In the genomic region with DNA sequence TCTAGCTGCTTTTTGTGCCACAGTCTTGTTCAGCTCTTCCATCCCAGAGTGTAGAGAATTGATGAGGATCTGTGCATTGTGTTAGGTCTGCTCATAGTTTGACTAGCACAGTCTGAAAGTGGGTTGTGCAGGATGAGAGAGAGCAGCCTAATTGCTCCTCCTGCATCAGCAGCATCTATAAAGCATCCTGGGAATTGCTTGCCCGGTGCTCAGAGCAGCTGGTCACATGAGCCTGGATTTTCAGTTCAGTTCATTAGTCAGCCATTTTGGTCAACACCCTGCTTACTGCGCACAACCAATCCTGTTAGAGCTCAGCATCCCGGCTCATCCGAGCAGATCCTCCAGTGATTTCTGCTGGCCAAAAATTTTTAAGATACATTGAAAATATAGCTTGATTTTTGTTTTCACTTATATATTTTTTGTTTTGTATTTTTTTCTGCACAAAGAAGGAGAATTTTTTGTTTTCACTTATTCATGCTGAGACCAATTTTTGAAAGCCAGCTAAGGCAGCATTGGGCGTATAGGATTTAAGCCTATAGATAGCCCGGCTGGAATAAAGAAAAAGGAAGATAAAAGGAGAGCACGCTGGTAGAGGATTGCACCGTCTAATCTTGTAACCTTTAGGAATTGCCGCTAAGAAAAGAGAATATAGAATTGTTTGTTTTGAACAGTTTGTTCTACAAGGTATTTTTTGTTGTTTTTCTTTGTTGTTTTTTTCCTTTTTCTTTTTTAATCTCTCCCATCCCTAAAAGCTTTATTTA, we compare ENCODE assay signal across 9 mouse cellular contexts. TPM values are rescaled to one million over a fixed set of nuclear protein-coding genes. Genes with fewer than 3 reads are reported as not detected.
DNase-seq lines count a peak whose midpoint lies in the region; TF ChIP-seq lines count a peak whose summit lies in the region.
"Had no signal": no experiment of that assay in that cellular context is flagged by ENCODE, and none has a peak within 500 bp of the region (broad histone marks: within the 10 kb centered on the region; RNA-seq: fewer than 3 reads in every experiment).

No protein-coding gene starts in this region.

- no peaks in the 10 kb centered on the region for H3K27me3 ChIP-seq in kidney, adult 2 months (replicated peaks; ENCODE audit: control insufficient read depth, insufficient read depth, low read length)

- intact Hi-C loops in left cerebral cortex, postnatal 14 days (cut with DNase I) = loop anchor here (1.0 kb wide), 1 partner anchor 16 kb away; no protein-coding TSS in a partner anchor

- H3K4me1 ChIP-seq in kidney, adult 2 months (ENCODE audit: control insufficient read depth, insufficient read depth, low read length) = peaks cover 12% of the 10 kb centered on the region; the same call in 1 of the 2 replicates

- H3K36me3 ChIP-seq in kidney, adult 2 months (ENCODE audit: control insufficient read depth, insufficient read depth, low read length) = no peaks in the 10 kb centered on the region; the same call in 1 of the 2 replicates

- DNase-seq in Muller cell, postnatal 12 days (ENCODE audit: inconsistent ontology term) = peak; percentile 90
- DNase-seq in cerebellum, adult 8-10 months = peak; percentile 81
- peak; percentile 49 for DNase-seq in forelimb bud, embryonic 11.5 days (ENCODE audit: low read depth, low spot score)
- peak; percentile 75 for DNase-seq in kidney, adult 2 months
- peak; percentile 92 to 97 for DNase-seq in left cerebral cortex, postnatal 14 days (ENCODE audit: low spot score in 2 of 2)
- peak; percentile 80 for DNase-seq in retina, postnatal 7 days (ENCODE audit: low read depth, low spot score)
- DNase-seq in liver = no peak
- DNase-seq in lung, postnatal 14 days = no peak

- peak overlapping the region; percentile 46; the same call in 1 of the 2 replicates for H3K4me3 ChIP-seq in kidney, adult 2 months (ENCODE audit: insufficient read depth, low read depth, low read length)

- no peak overlapping the region for H3K27ac ChIP-seq in kidney, adult 2 months (ENCODE audit: insufficient read depth, low read depth, low read length)
- H3K27ac ChIP-seq: macrophage had no signal

- TF ChIP-seq CTCF in kidney, adult 2 months (conservative IDR thresholded peaks at IDR 0.05; ENCODE audit: insufficient read depth, insufficient read length, low read depth, low read length) = no peak

- 54% methylated on average over 9 of the region's 9 CpGs for WGBS in kidney, adult 2 months

- no peak for TF ChIP-seq POLR2A in kidney, adult 2 months (IDR thresholded peaks at IDR 0.05; ENCODE audit: low read depth, low read length)

RNA-seq across cellular contexts. Expression of gene Rufy3, which starts 18.6 kb away (rescaled TPM):
- 21.2 and 24.0 TPM in 2 replicates for polyA plus RNA-seq in kidney, adult 2 months (2012; rRNA removed)
- total RNA-seq in left cerebral cortex, postnatal 14 days (2021) = 100 to 1,000 TPM; 190 to 191 TPM

RNA-seq across cellular contexts. Expression of gene Utp3, which starts 29.2 kb away (rescaled TPM):
- polyA plus RNA-seq in kidney, adult 2 months (2012; rRNA removed) = 7.9 and 9.8 TPM in 2 replicates
- 10 to 100 TPM; 24.8 to 25.6 TPM for total RNA-seq in left cerebral cortex, postnatal 14 days (2021)

RNA-seq across cellular contexts. Expression of gene Jchain, which starts 55.8 kb away (rescaled TPM):
- 3.2 and 5.5 TPM in 2 replicates for polyA plus RNA-seq in kidney, adult 2 months (2012; rRNA removed)
- under 1 TPM; 0.20 to 0.34 TPM for total RNA-seq in left cerebral cortex, postnatal 14 days (2021)

Comparison
In these comparisons a context has a peak if more than half of its experiments do, and no peak if none do; other contexts are left out.
1. DNase-seq: peak in Muller cell, postnatal 12 days (single experiment), cerebellum, adult 8-10 months (single experiment), forelimb bud, embryonic 11.5 days (single experiment), kidney, adult 2 months (single experiment), left cerebral cortex, postnatal 14 days (2 of 2) and retina, postnatal 7 days (single experiment); none in liver (single experiment) and lung, postnatal 14 days (single experiment).